In genomic region chr9:50344868-50345267, GRCm38 (mm10) we compare ENCODE assay signal across 8 mouse cellular contexts. TPM values are rescaled to one million over a fixed set of nuclear protein-coding genes. Genes with fewer than 3 reads are reported as not detected.
DNase-seq lines count a peak whose midpoint lies in the region; ATAC-seq lines count a peak whose summit lies in the region.

Gene Rpl10-ps3 (minus strand): TSS chr9:50344968.

- no peaks in the 10 kb centered on the region for H3K9me3 ChIP-seq in heart, embryonic 10.5 days
- H3K9me3 ChIP-seq in midbrain, embryonic 14.5 days (ENCODE audit: control insufficient read depth, low read length), result no peaks in the 10 kb centered on the region

- H3K36me3 ChIP-seq in heart, embryonic 10.5 days, result no peaks in the 10 kb centered on the region
- no peaks in the 10 kb centered on the region for H3K36me3 ChIP-seq in midbrain, embryonic 14.5 days (ENCODE audit: control insufficient read depth, insufficient read depth, low read length)

- no peak within 1 kb of the TSS for H3K4me2 ChIP-seq in midbrain, embryonic 14.5 days (ENCODE audit: low read length)

- H3K27ac ChIP-seq in heart, embryonic 10.5 days, result no peak within 1 kb of the TSS
- H3K27ac ChIP-seq in midbrain, embryonic 14.5 days (replicated peaks; ENCODE audit: low read depth, low read length), result no peak within 1 kb of the TSS

- no peaks in the 10 kb centered on the region for H3K4me1 ChIP-seq in heart, embryonic 10.5 days
- no peaks in the 10 kb centered on the region for H3K4me1 ChIP-seq in midbrain, embryonic 14.5 days (ENCODE audit: control insufficient read depth, insufficient read depth, low read length)

- ATAC-seq in common myeloid progenitor, adult 5-6 weeks (replicated peaks; ENCODE audit: low read depth, poor library complexity, severe bottlenecking), result no peak
- ATAC-seq in midbrain, embryonic 14.5 days (ENCODE audit: low FRiP score, low TSS enrichment), result no peak

- H3K9ac ChIP-seq in midbrain, embryonic 14.5 days (replicated peaks; ENCODE audit: low read length), result no peak within 1 kb of the TSS

- DNase-seq in layer of hippocampus, adult 8-10 months (ENCODE audit: low spot score in 2 of 2), result no peak
- no peak for DNase-seq in layer of hippocampus, adult 11-12 months (ENCODE audit: low spot score)
- no peak for DNase-seq in heart, embryonic 10.5 days (ENCODE audit: low spot score)
- DNase-seq in layer of hippocampus, postnatal 25 days (ENCODE audit: extremely low spot score in 1 of 2, low spot score in 1 of 2), result no peak
- no peak for DNase-seq in midbrain, embryonic 14.5 days
- DNase-seq in MN1 (ENCODE audit: low spot score), result no peak
- no peak for DNase-seq in frontal cortex, postnatal 25 days (ENCODE audit: low spot score in 2 of 2)

- no peaks in the 10 kb centered on the region for H3K27me3 ChIP-seq in heart, embryonic 10.5 days (ENCODE audit: insufficient read depth, poor library complexity, severe bottlenecking)
- H3K27me3 ChIP-seq in midbrain, embryonic 14.5 days (ENCODE audit: control insufficient read depth, insufficient read depth, low read length), result no peaks in the 10 kb centered on the region

- H3K4me3 ChIP-seq in heart, embryonic 10.5 days, result no peak within 1 kb of the TSS
- H3K4me3 ChIP-seq in midbrain, embryonic 14.5 days (replicated peaks; ENCODE audit: low read depth, low read length), result no peak within 1 kb of the TSS

- 91% methylated on average over 11 of the region's 13 CpGs for WGBS in heart, embryonic 10.5 days
- WGBS in midbrain, embryonic 14.5 days, result 98% methylated on average over 10 of the region's 13 CpGs

RNA-seq across cellular contexts. Expression of gene Rpl10-ps3, which starts in this region (rescaled TPM):
- total RNA-seq in layer of hippocampus, adult 8-10 months (2022), result 100 to 1,000 TPM; 449 to 526 (median 506) TPM
- 470 and 608 TPM in 2 replicates for total RNA-seq in common myeloid progenitor, adult 5-6 weeks (2017)
- polyA plus RNA-seq in heart, embryonic 10.5 days (2016; fragmentation: Nextera tagmentation; extraction: Ambion mirVana), result 151 and 194 TPM in 2 replicates
- total RNA-seq in layer of hippocampus, postnatal 25 days (2021), result 100 to 1,000 TPM; 369 to 392 TPM
- polyA plus RNA-seq in midbrain, embryonic 14.5 days (2014; fragmentation: Nextera tagmentation; extraction: Ambion mirVana), result 164 and 169 TPM in 2 replicates
